Mouse (Mus musculus) myocyte (in vitro differentiated cells): ENCODE results near the gene Dpp10.

Experiments used
- E2F4 ChIP-seq: IDR thresholded peaks from one replicate; pipeline ENCODE4 v1.6.1; 2011; ENCODE audit warnings: mild to moderate bottlenecking, control low read depth, moderate library complexity; ENCODE audit not compliant: insufficient read depth
- MAX ChIP-seq: IDR thresholded peaks from one replicate; pipeline ENCODE4 v1.6.1; 2011; ENCODE audit warnings: low read depth, mild to moderate bottlenecking, control low read depth
- MYOG ChIP-seq, 3 experiments: IDR thresholded peaks; one replicate each; pipeline ENCODE4 v1.6.1; 2011; ENCODE audit warnings: control low read depth in 2 of 3, low read depth in 2 of 3, mild to moderate bottlenecking in 2 of 3; ENCODE audit not compliant: insufficient read length in 2 of 3, control insufficient read depth in 1 of 3, insufficient read depth in 1 of 3
- POLR2A ChIP-seq: IDR thresholded peaks from one replicate; pipeline ENCODE4 v1.6.1; 2011; ENCODE audit warnings: low read depth, mild to moderate bottlenecking, control low read depth, moderate library complexity; ENCODE audit not compliant: insufficient read length

DNA sequence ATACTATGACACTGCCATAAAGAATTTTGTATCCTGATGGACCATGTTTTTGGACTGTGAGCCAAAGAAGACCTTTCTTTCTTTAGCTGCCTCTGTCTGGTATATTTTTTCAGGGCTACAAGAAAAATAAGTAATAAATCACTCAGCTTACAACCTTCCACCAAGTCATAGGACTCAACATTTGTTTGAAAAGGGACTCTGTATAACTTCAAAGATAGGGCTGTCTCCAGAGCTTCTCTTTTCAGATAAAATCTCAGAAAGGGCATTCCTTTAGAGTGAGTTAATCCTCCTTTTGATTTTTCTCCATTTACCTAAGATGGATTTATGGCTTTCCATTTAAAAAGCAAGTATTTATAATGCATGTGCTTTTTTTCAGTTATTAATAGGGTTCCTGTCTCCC is 460.5 kb downstream of the Dpp10 start:
- TF ChIP-seq E2F4 (no peak), MYOG (IDR thresholded peaks at IDR 0.05; ENCODE audit: control insufficient read depth in 1 of 3, insufficient read depth in 1 of 3, insufficient read length in 2 of 3, low read depth in 2 of 3) (no peak), POLR2A (no peak), MAX (no peak)
